Mouse (Mus musculus) 3134 (cell line): ENCODE results near the gene Gm44965.

ENCODE experiments used
- DNase-seq: peaks from one replicate; pipeline ENCODE4 v3.0.0-alpha.2; 2011; ENCODE audit warnings: low spot score; ENCODE audit not compliant: insufficient read length; ENCODE audit errors: extremely low read depth

Gm44965 gene

GRCm38 (mm10) chr6:48578736-48579135, 15.0 kb upstream of the Gm44965 start:
- DNase-seq = no peak

- DNase-seq = peak; percentile 77
Observed at GRCm38 (mm10) chr6:48579215-48579648, 14.5 kb upstream of the Gm44965 start.

GRCm38 (mm10) chr6:48581257-48581656, 12.5 kb upstream of the Gm44965 start:
- no peak for DNase-seq

GRCm38 (mm10) chr6:48582037-48582436, 11.7 kb upstream of the Gm44965 start:
- no peak for DNase-seq

GRCm38 (mm10) chr6:48589194-48589750, 4.5 kb upstream of the Gm44965 start, which contains the start of gene Gm45021:
TSS of gene Gm45021 (plus strand) at chr6:48589610.
- no peak for DNase-seq

GRCm38 (mm10) chr6:48591221-48591845, 2.4 kb upstream of the Gm44965 start:
- DNase-seq = no peak

GRCm38 (mm10) chr6:48591871-48592270, 1.9 kb upstream of the Gm44965 start:
- DNase-seq = no peak

GRCm38 (mm10) chr6:48594043-48594738, 450 bp downstream of the Gm44965 start:
- no peak for DNase-seq

- no peak for DNase-seq
Observed at GRCm38 (mm10) chr6:48595278-48595677, 1.5 kb downstream of the Gm44965 start.

GRCm38 (mm10) chr6:48596545-48597232, 2.9 kb downstream of the Gm44965 start:
- DNase-seq = no peak

- DNase-seq = no peak
Observed at GRCm38 (mm10) chr6:48597233-48597625, 3.5 kb downstream of the Gm44965 start.

- no peak for DNase-seq
Observed at GRCm38 (mm10) chr6:48600594-48600993, 6.9 kb downstream of the Gm44965 start.

- DNase-seq = peak; percentile 92
Observed at GRCm38 (mm10) chr6:48601271-48602079, 7.7 kb downstream of the Gm44965 start, which contains the start of gene Zfp775. TSS of gene Zfp775 (plus strand) at chr6:48602063.

- no peak for DNase-seq
Observed at GRCm38 (mm10) chr6:48602080-48602741, 8.5 kb downstream of the Gm44965 start.

- no peak for DNase-seq
Observed at GRCm38 (mm10) chr6:48608124-48608523, 14.4 kb downstream of the Gm44965 start.

- no peak for DNase-seq
Observed at GRCm38 (mm10) chr6:48609512-48609911, 15.8 kb downstream of the Gm44965 start.

GRCm38 (mm10) chr6:48610657-48611056, 16.9 kb downstream of the Gm44965 start:
- DNase-seq = no peak

GRCm38 (mm10) chr6:48613464-48613863, 19.7 kb downstream of the Gm44965 start:
- DNase-seq = no peak

- no peak for DNase-seq
Observed at GRCm38 (mm10) chr6:48614756-48615155, 21.0 kb downstream of the Gm44965 start.

- no peak for DNase-seq
Observed at GRCm38 (mm10) chr6:48620031-48620430, 26.3 kb downstream of the Gm44965 start.
